Mouse (Mus musculus): ENCODE results near the gene Idh1. TPM values are rescaled to one million over a fixed set of nuclear protein-coding genes. Genes with fewer than 3 reads are reported as not detected.

Idh1 gene
- polyA plus RNA-seq, 1 experiment from 2014 or later, result 397 TPM

- H3K9ac ChIP-seq (replicated peaks), result no peak overlapping the region
- H3K27me3 ChIP-seq, result no peaks in the 10 kb centered on the region
- ATAC-seq (ENCODE audit: low FRiP score, low read depth), result no peak
- no peak overlapping the region for H3K4me3 ChIP-seq
- no peak overlapping the region for H3K4me2 ChIP-seq (replicated peaks)
- H3K9me3 ChIP-seq, result no peaks in the 10 kb centered on the region
- no peaks in the 10 kb centered on the region for H3K4me1 ChIP-seq
- H3K36me3 ChIP-seq, result no peaks in the 10 kb centered on the region
- 91% methylated on average over 8 of the region's 8 CpGs for WGBS
- H3K27ac ChIP-seq (replicated peaks), result no peak overlapping the region
Measured at GRCm38 (mm10) chr1:65109196-65109595, 77.1 kb downstream of the Idh1 start.

Other genes with a start within 250 kb of the Idh1 start
- 12.1 and 13.1 TPM in 2 replicates for gene Plekhm3, start 229.7 kb downstream of the Idh1 start, polyA plus RNA-seq (2016; fragmentation: Nextera tagmentation; extraction: Ambion mirVana)
- 0.20 TPM in 1 of 2 replicates, not detected in the other for gene Akr1cl, start 153.7 kb downstream of the Idh1 start, polyA plus RNA-seq (2016; fragmentation: Nextera tagmentation; extraction: Ambion mirVana)
- not detected in 2 replicates for gene Cryge, start 135.4 kb downstream of the Idh1 start, polyA plus RNA-seq (2016; fragmentation: Nextera tagmentation; extraction: Ambion mirVana)
- 0.65 TPM in 1 of 2 replicates, not detected in the other for gene Crygd, start 123.0 kb downstream of the Idh1 start, polyA plus RNA-seq (2016; fragmentation: Nextera tagmentation; extraction: Ambion mirVana)
- gene Crygc, start 112.8 kb downstream of the Idh1 start, polyA plus RNA-seq (2016; fragmentation: Nextera tagmentation; extraction: Ambion mirVana), result 0.30 TPM in 1 of 2 replicates, not detected in the other
- 0.36 TPM in 1 of 2 replicates, not detected in the other for gene Crygb, start 104.2 kb downstream of the Idh1 start, polyA plus RNA-seq (2016; fragmentation: Nextera tagmentation; extraction: Ambion mirVana)
- gene Cryga, start 83.1 kb downstream of the Idh1 start, polyA plus RNA-seq (2016; fragmentation: Nextera tagmentation; extraction: Ambion mirVana), result not detected in 2 replicates
- not detected in 2 replicates for gene Gm28845, start 66.9 kb downstream of the Idh1 start, polyA plus RNA-seq (2016; fragmentation: Nextera tagmentation; extraction: Ambion mirVana)
- gene D630023F18Rik, start 63.3 kb downstream of the Idh1 start, polyA plus RNA-seq (2016; fragmentation: Nextera tagmentation; extraction: Ambion mirVana), result 0.13 TPM in 1 of 2 replicates, not detected in the other
- gene Pikfyve, start 183 bp upstream of the Idh1 start, polyA plus RNA-seq (2016; fragmentation: Nextera tagmentation; extraction: Ambion mirVana), result 18.4 and 19.9 TPM in 2 replicates
- gene Pth2r, start 95.6 kb upstream of the Idh1 start, polyA plus RNA-seq (2016; fragmentation: Nextera tagmentation; extraction: Ambion mirVana), result 0.19 and 0.21 TPM in 2 replicates

Data from midbrain, embryonic 12.5 days (tissue).